Mouse (Mus musculus) embryonic facial prominence, embryonic 10.5 days (tissue): ENCODE measurements around the gene Nckap1. TPM values are rescaled to one million over a fixed set of nuclear protein-coding genes. Genes with fewer than 3 reads are reported as not detected.
"Not testable (repeated sequence)": the region's sequence is repeated elsewhere in the genome, so short reads cannot be mapped to it uniquely, and the experiment has no call there.

Experiments
- DNase-seq: peaks from one replicate; pipeline ENCODE4 v3.0.0-alpha.2; 2017; ENCODE audit warnings: low spot score
- H3K27ac ChIP-seq: fragments of 300-500 bp; sonication (generic); replicated peaks from 2 replicates; pipeline ENCODE4 v1.5.1; 2016; ENCODE audit warnings: mild to moderate bottlenecking
- H3K27me3 ChIP-seq: fragments of 300-500 bp; sonication (generic); replicated peaks from 2 replicates; pipeline ENCODE4 v1.6.1; 2016; ENCODE audit warnings: low read depth, mild to moderate bottlenecking; ENCODE audit not compliant: poor library complexity, severe bottlenecking
- H3K36me3 ChIP-seq: fragments of 300-500 bp; sonication (generic); replicated peaks from 2 replicates; pipeline ENCODE4 v1.6.1; 2016; ENCODE audit warnings: mild to moderate bottlenecking, moderate library complexity
- H3K4me1 ChIP-seq: fragments of 300-500 bp; sonication (generic); 2 replicates; pipeline ENCODE4 v1.6.1; 2016
- H3K4me3 ChIP-seq: fragments of 300-500 bp; sonication (generic); 2 replicates; pipeline ENCODE4 v1.5.1; 2016; ENCODE audit warnings: mild to moderate bottlenecking, moderate library complexity
- H3K9me3 ChIP-seq: fragments of 300-500 bp; sonication (generic); 2 replicates; pipeline ENCODE4 v1.6.1; 2016; ENCODE audit warnings: mild to moderate bottlenecking
- WGBS: fragments of 180-500 bp; shearing (Covaris S2); methylation state at CpG from one replicate; pipeline ENCODE4 v1.1.7; 2016; 5-methylcytosine and 5-hydroxymethylcytosine counted together
- polyA plus RNA-seq: library from polyadenylated mRNA; unstranded; fragments of >200 nt; fragmentation: Nextera tagmentation; extraction: Ambion mirVana; gene quantifications from 2 replicates; pipeline ENCODE4 v1.2.1, GENCODE M21; 2016

Nckap1 gene
- polyA plus RNA-seq, 1 experiment from 2014 or later = 66.6 TPM

- H3K27ac ChIP-seq = no peak overlapping the region
- no peak for DNase-seq
- no peaks in the 10 kb centered on the region for H3K9me3 ChIP-seq
- H3K4me3 ChIP-seq = no peak overlapping the region
- H3K36me3 ChIP-seq = peaks cover 96% of the 10 kb centered on the region
- H3K27me3 ChIP-seq = no peaks in the 10 kb centered on the region
- 92% methylated on average over 1 of the region's 1 CpGs for WGBS
- no peaks in the 10 kb centered on the region for H3K4me1 ChIP-seq
Measured at GRCm38 (mm10) chr2:80547901-80548300, 33.3 kb downstream of the Nckap1 start.

- H3K27ac ChIP-seq = no peak overlapping the region
- 91% methylated on average over 5 of the region's 5 CpGs for WGBS
- DNase-seq = no peak
- no peaks in the 10 kb centered on the region for H3K9me3 ChIP-seq
- H3K4me1 ChIP-seq = no peaks in the 10 kb centered on the region
- H3K27me3 ChIP-seq = no peaks in the 10 kb centered on the region
- no peak overlapping the region for H3K4me3 ChIP-seq
- peaks cover 92% of the 10 kb centered on the region for H3K36me3 ChIP-seq
Measured at GRCm38 (mm10) chr2:80542801-80543200, 38.4 kb downstream of the Nckap1 start.

GRCm38 (mm10) chr2:80537156-80537555 lies 44.0 kb downstream of the Nckap1 start:
- WGBS = 62% methylated on average over 3 of the region's 3 CpGs
- no peaks in the 10 kb centered on the region for H3K27me3 ChIP-seq
- H3K4me3 ChIP-seq = no peak overlapping the region
- H3K36me3 ChIP-seq = peaks cover 81% of the 10 kb centered on the region
- DNase-seq = no peak
- H3K27ac ChIP-seq = no peak overlapping the region
- no peaks in the 10 kb centered on the region for H3K9me3 ChIP-seq
- no peaks in the 10 kb centered on the region for H3K4me1 ChIP-seq

GRCm38 (mm10) chr2:80536608-80537007 lies 44.6 kb downstream of the Nckap1 start:
- Histone ChIP-seq H3K27ac (no peak overlapping the region), H3K36me3 (peaks cover 83% of the 10 kb centered on the region), H3K27me3 (no peaks in the 10 kb centered on the region), H3K4me1 (no peaks in the 10 kb centered on the region), H3K4me3 (no peak overlapping the region), H3K9me3 (no peaks in the 10 kb centered on the region)
- DNase-seq = no peak
- 96% methylated on average over 2 of the region's 2 CpGs for WGBS

- H3K36me3 ChIP-seq = peaks cover 94% of the 10 kb centered on the region
- no peak for DNase-seq
- no peak overlapping the region for H3K27ac ChIP-seq
- WGBS = 94% methylated on average over 9 of the region's 9 CpGs
- H3K27me3 ChIP-seq = no peaks in the 10 kb centered on the region
- no peak overlapping the region for H3K4me3 ChIP-seq
- H3K9me3 ChIP-seq = peaks cover 6% of the 10 kb centered on the region; the same call in 1 of the 2 replicates
- H3K4me1 ChIP-seq = no peaks in the 10 kb centered on the region
Measured at GRCm38 (mm10) chr2:80524275-80524674, 56.9 kb downstream of the Nckap1 start.

GRCm38 (mm10) chr2:80506051-80506802 lies 75.0 kb downstream of the Nckap1 start:
- H3K27ac ChIP-seq = no peak overlapping the region
- WGBS = 77% methylated on average over 7 of the region's 7 CpGs
- peaks cover 91% of the 10 kb centered on the region for H3K36me3 ChIP-seq
- no peaks in the 10 kb centered on the region for H3K9me3 ChIP-seq
- no peak for DNase-seq
- H3K4me3 ChIP-seq = no peak overlapping the region
- H3K4me1 ChIP-seq = no peaks in the 10 kb centered on the region
- no peaks in the 10 kb centered on the region for H3K27me3 ChIP-seq

- Histone ChIP-seq H3K27me3 (no peaks in the 10 kb centered on the region), H3K4me3 (no peak overlapping the region), H3K4me1 (no peaks in the 10 kb centered on the region), H3K36me3 (peaks cover 81% of the 10 kb centered on the region), H3K27ac (no peak overlapping the region), H3K9me3 (no peaks in the 10 kb centered on the region)
- no peak for DNase-seq
- WGBS = 93% methylated on average over 4 of the region's 4 CpGs
Measured at GRCm38 (mm10) chr2:80502132-80502531, 79.0 kb downstream of the Nckap1 start.

GRCm38 (mm10) chr2:80495304-80495703 lies 85.9 kb downstream of the Nckap1 start:
- not testable (repeated sequence) for H3K9me3 ChIP-seq, H3K27me3 ChIP-seq, H3K4me1 ChIP-seq, DNase-seq, H3K4me3 ChIP-seq, H3K27ac ChIP-seq
- H3K36me3 ChIP-seq = peaks cover 16% of the 10 kb centered on the region
- 64% methylated on average over 7 of the region's 7 CpGs for WGBS

GRCm38 (mm10) chr2:80486851-80487250 lies 94.3 kb downstream of the Nckap1 start:
- Histone ChIP-seq H3K36me3 (no peaks in the 10 kb centered on the region), H3K27me3 (no peaks in the 10 kb centered on the region)
- 68% methylated on average over 5 of the region's 5 CpGs for WGBS

GRCm38 (mm10) chr2:80484951-80485350 lies 96.2 kb downstream of the Nckap1 start:
- WGBS = 94% methylated on average over 5 of the region's 5 CpGs
- H3K4me1 ChIP-seq = 0 out of 2 replicates have a peak, but pooled peaks cover 3% of the 10 kb centered on the region
- no peaks in the 10 kb centered on the region for H3K9me3 ChIP-seq
- no peaks in the 10 kb centered on the region for H3K36me3 ChIP-seq
- DNase-seq = no peak
- H3K27ac ChIP-seq = no peak overlapping the region
- no peaks in the 10 kb centered on the region for H3K27me3 ChIP-seq
- no peak overlapping the region for H3K4me3 ChIP-seq

More at GRCm38 (mm10) chr2:80486851-80487250, 94.3 kb downstream of the Nckap1 start:
- Histone ChIP-seq H3K9me3 (no peaks in the 10 kb centered on the region), H3K4me1 (0 out of 2 replicates have a peak, but pooled peaks cover 3% of the 10 kb centered on the region), H3K4me3 (no peak overlapping the region), H3K27ac (no peak overlapping the region)
- no peak for DNase-seq

- DNase-seq = no peak
- 75% methylated on average over 1 of the region's 1 CpGs for WGBS
- no peak overlapping the region for H3K4me3 ChIP-seq
Measured at GRCm38 (mm10) chr2:80475831-80476230, 105.3 kb downstream of the Nckap1 start.

GRCm38 (mm10) chr2:80474247-80474796 lies 106.9 kb downstream of the Nckap1 start:
- no peak overlapping the region for H3K4me3 ChIP-seq
- no peaks in the 10 kb centered on the region for H3K9me3 ChIP-seq
- H3K36me3 ChIP-seq = no peaks in the 10 kb centered on the region
- H3K4me1 ChIP-seq = no peaks in the 10 kb centered on the region
- no peak overlapping the region for H3K27ac ChIP-seq
- H3K27me3 ChIP-seq = no peaks in the 10 kb centered on the region
- WGBS = 79% methylated on average over 5 of the region's 5 CpGs
- no peak for DNase-seq

More at GRCm38 (mm10) chr2:80475831-80476230, 105.3 kb downstream of the Nckap1 start:
- no peaks in the 10 kb centered on the region for H3K4me1 ChIP-seq
- H3K9me3 ChIP-seq = no peaks in the 10 kb centered on the region
- no peak overlapping the region for H3K27ac ChIP-seq
- no peaks in the 10 kb centered on the region for H3K27me3 ChIP-seq
- no peaks in the 10 kb centered on the region for H3K36me3 ChIP-seq
